Comparison of ENCODE assay signal across 19 mouse cellular contexts in the genomic region with DNA sequence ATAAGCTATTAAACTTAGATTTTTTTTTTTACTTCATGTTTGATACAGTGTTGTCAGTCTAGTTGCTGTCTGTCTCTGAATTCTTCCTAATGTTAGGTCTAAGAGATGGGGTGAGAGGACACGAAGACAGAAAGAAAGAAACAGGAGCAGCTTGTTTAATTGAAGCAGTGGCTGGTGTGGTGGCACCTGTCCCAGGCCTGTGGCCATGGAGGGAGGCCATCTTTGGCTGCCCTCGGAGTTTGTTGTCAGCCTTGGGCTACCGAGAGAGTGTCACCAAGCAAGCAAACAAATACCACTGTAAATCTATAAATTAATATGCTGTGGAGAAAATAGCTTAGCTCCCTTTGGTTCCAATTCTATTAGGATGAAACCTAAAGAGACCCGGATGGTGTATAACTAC.
DNase-seq lines count a peak whose midpoint lies in the region; ATAC-seq and TF ChIP-seq lines count a peak whose summit lies in the region.
"Had no signal": no experiment of that assay in that cellular context is flagged by ENCODE, and none has a peak within 500 bp of the region (broad histone marks: within the 10 kb centered on the region; RNA-seq: fewer than 3 reads in every experiment).

No protein-coding gene starts in this region.

- no peaks in the 10 kb centered on the region for H3K27me3 ChIP-seq in heart, embryonic 15.5 days
- H3K27me3 ChIP-seq in liver, embryonic 16.5 days (ENCODE audit: control insufficient read depth, insufficient read depth, low read depth, low read length) = no peaks in the 10 kb centered on the region
- H3K27me3 ChIP-seq in liver, embryonic 12.5 days (replicated peaks) = no peaks in the 10 kb centered on the region
- H3K27me3 ChIP-seq in small intestine, adult 2 months (ENCODE audit: control insufficient read depth, insufficient read depth, low read length) = no peaks in the 10 kb centered on the region
- H3K27me3 ChIP-seq: embryonic facial prominence, embryonic 15.5 days; intestine, embryonic 15.5 days had no signal

- H3K9ac ChIP-seq in heart, embryonic 15.5 days = no peak overlapping the region
- H3K9ac ChIP-seq in liver, embryonic 16.5 days (ENCODE audit: low read depth, low read length) = no peak overlapping the region
- no peak overlapping the region for H3K9ac ChIP-seq in liver, embryonic 12.5 days
- H3K9ac ChIP-seq: embryonic facial prominence, embryonic 15.5 days; hindbrain, embryonic 14.5 days; intestine, embryonic 15.5 days had no signal

- DNase-seq in cerebellum, postnatal 10 days = peak; percentile 52 to 65
- no peak for DNase-seq in cerebellum, adult 9-11 months
- DNase-seq in heart, adult 11 months = no peak
- DNase-seq in ovary, postnatal 10 days (ENCODE audit: low spot score) = no peak
- DNase-seq: adrenal gland, postnatal 25 days; B cell, adult 2 months; embryo, embryonic 11 days; lung, postnatal 14 days; right cerebral cortex, adult 18-20 months; spleen, adult 18-20 months; thymus, postnatal 14 days had no signal

- TF ChIP-seq POLR2A in small intestine, adult 2 months (IDR thresholded peaks at IDR 0.05; ENCODE audit: low read depth, low read length) = no peak

- 76% methylated on average over 4 of the region's 4 CpGs for WGBS in heart, embryonic 15.5 days
- 68% methylated on average over 4 of the region's 4 CpGs for WGBS in liver, embryonic 16.5 days (ENCODE audit: insufficient replicate concordance)
- 73% methylated on average over 4 of the region's 4 CpGs for WGBS in liver, embryonic 12.5 days (ENCODE audit: insufficient replicate concordance)
- 71% methylated on average over 4 of the region's 4 CpGs for WGBS in small intestine, adult 2 months

- peak overlapping the region; percentile 73 for H3K27ac ChIP-seq in heart, embryonic 15.5 days
- H3K27ac ChIP-seq in liver, embryonic 16.5 days (ENCODE audit: low read length) = 0 out of 2 replicates have a peak overlapping the region, but pooled peaks have one; percentile 31
- H3K27ac ChIP-seq in liver, embryonic 12.5 days = no peak overlapping the region
- H3K27ac ChIP-seq in small intestine, adult 2 months (ENCODE audit: insufficient read depth, low read depth, low read length) = peak overlapping the region; percentile 50
- H3K27ac ChIP-seq: forebrain, embryonic 10.5 days; hindbrain, embryonic 14.5 days had no signal

- no peak for TF ChIP-seq CTCF in small intestine, adult 2 months (IDR thresholded peaks at IDR 0.05; ENCODE audit: extremely low read depth, insufficient read length, insufficient replicate concordance, low read depth, low read length)

- ATAC-seq in heart, embryonic 15.5 days (replicated peaks; ENCODE audit: insufficient number of reproducible peaks, insufficient read depth, low FRiP score, low read depth) = no peak
- ATAC-seq in liver, embryonic 16.5 days (ENCODE audit: low read depth) = no peak
- ATAC-seq in liver, embryonic 12.5 days = no peak

- no peak overlapping the region for H3K4me3 ChIP-seq in heart, embryonic 15.5 days
- no peak overlapping the region for H3K4me3 ChIP-seq in liver, embryonic 16.5 days (ENCODE audit: low read depth, low read length)
- H3K4me3 ChIP-seq in liver, embryonic 12.5 days = no peak overlapping the region
- H3K4me3 ChIP-seq in small intestine, adult 2 months (ENCODE audit: low read depth, low read length) = no peak overlapping the region
- H3K4me3 ChIP-seq: embryonic facial prominence, embryonic 15.5 days; forebrain, embryonic 10.5 days; intestine, embryonic 15.5 days had no signal

- peaks cover 54% of the 10 kb centered on the region for H3K4me1 ChIP-seq in heart, embryonic 15.5 days (replicated peaks)
- H3K4me1 ChIP-seq in liver, embryonic 16.5 days (ENCODE audit: control insufficient read depth, low read depth, low read length) = peaks cover 15% of the 10 kb centered on the region
- H3K4me1 ChIP-seq in liver, embryonic 12.5 days = peaks cover 37% of the 10 kb centered on the region
- peaks cover 13% of the 10 kb centered on the region for H3K4me1 ChIP-seq in small intestine, adult 2 months (ENCODE audit: control insufficient read depth, insufficient read depth, insufficient read length, low read length)

- no peak overlapping the region for H3K4me2 ChIP-seq in heart, embryonic 15.5 days
- H3K4me2 ChIP-seq in liver, embryonic 16.5 days (ENCODE audit: low read depth, low read length) = no peak overlapping the region
- H3K4me2 ChIP-seq in liver, embryonic 12.5 days = no peak overlapping the region
- H3K4me2 ChIP-seq: embryonic facial prominence, embryonic 15.5 days; hindbrain, embryonic 14.5 days; intestine, embryonic 15.5 days had no signal

- H3K9me3 ChIP-seq in heart, embryonic 15.5 days (replicated peaks) = no peaks in the 10 kb centered on the region
- H3K9me3 ChIP-seq in liver, embryonic 16.5 days (replicated peaks; ENCODE audit: control insufficient read depth, low read length) = no peaks in the 10 kb centered on the region
- no peaks in the 10 kb centered on the region for H3K9me3 ChIP-seq in liver, embryonic 12.5 days (replicated peaks)
- H3K9me3 ChIP-seq: embryonic facial prominence, embryonic 15.5 days; forebrain, embryonic 10.5 days; intestine, embryonic 15.5 days had no signal

- peaks cover 10% of the 10 kb centered on the region; the same call in 1 of the 2 replicates for H3K36me3 ChIP-seq in heart, embryonic 15.5 days
- peaks cover 8% of the 10 kb centered on the region for H3K36me3 ChIP-seq in liver, embryonic 16.5 days (ENCODE audit: control insufficient read depth, insufficient read depth)
- peaks cover 34% of the 10 kb centered on the region for H3K36me3 ChIP-seq in liver, embryonic 12.5 days
- H3K36me3 ChIP-seq in small intestine, adult 2 months (ENCODE audit: control insufficient read depth, insufficient read depth, low read length) = no peaks in the 10 kb centered on the region
- H3K36me3 ChIP-seq: embryonic facial prominence, embryonic 15.5 days had no signal

Comparison
In these comparisons a context has a peak if more than half of its experiments do, and no peak if none do; other contexts are left out.
1. DNase-seq: peak in cerebellum, postnatal 10 days (2 of 2); none in cerebellum, adult 9-11 months (single experiment), heart, adult 11 months (single experiment) and ovary, postnatal 10 days (single experiment).